Mouse (Mus musculus) cerebellum, adult 9-11 months (tissue): ENCODE results near the gene Asb7.

Experiments
- DNase-seq: peaks from one replicate; pipeline ENCODE4 v3.0.0; 2022

Asb7 gene

DNA sequence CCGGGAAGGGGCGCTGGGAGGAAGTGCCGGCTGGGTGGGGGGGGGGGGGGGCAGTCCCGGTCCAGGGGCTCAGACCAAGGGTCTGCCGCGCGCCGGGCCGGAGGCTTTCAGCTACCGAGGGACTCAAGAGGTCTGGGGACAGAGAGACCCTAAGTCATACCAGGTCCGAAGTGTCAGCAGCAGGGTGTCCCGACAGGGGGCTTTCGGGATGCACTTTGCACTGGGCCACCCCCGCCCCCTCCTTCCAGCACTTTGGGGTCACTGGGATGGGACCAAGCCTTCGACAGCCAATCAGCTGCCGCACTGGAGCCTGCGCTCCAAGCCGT is at the start of gene Asb7:
Gene Asb7, minus strand, starts transcription at position 303 of the 326 bp plus-strand sequence.
- DNase-seq = no peak

DNA sequence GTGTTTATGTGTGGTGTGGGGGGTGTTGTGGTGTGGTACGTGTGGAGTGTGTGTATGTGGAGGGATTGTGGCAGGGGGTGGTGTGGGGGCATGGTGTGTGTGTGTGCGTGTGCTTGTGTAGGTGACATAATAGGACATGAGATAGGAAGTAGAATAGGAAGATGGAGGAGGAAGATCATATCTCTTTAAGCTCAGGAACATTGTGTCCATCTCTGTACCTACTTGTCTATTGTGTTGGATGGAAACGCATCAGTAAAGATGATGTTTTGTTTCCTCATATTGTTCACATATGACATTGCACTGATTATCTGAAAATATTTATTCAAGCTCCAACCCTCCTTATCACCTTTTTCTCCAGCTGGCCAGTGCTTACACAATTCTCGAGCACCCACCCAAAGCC is 48.0 kb upstream of the Asb7 start:
- no peak for DNase-seq

DNA sequence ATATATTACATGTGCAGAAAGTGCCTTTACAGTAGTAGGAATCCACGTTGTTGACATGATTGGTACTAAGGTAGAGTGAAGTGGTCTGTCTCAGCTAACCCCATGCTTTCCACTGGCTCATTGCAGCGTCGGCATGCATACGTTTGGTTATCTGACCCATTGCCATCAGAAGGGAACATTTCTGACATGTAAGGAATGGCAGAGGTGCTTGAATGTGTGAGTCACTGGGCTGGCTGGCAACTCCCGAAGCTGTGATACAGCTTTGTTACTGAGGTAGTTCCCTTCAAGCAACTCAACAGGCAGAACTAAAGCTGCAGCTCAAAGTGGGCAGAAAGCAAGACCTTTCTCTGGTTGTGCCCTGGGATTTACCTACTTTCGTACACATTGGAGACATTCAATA is 45.6 kb upstream of the Asb7 start:
- no peak for DNase-seq

DNA sequence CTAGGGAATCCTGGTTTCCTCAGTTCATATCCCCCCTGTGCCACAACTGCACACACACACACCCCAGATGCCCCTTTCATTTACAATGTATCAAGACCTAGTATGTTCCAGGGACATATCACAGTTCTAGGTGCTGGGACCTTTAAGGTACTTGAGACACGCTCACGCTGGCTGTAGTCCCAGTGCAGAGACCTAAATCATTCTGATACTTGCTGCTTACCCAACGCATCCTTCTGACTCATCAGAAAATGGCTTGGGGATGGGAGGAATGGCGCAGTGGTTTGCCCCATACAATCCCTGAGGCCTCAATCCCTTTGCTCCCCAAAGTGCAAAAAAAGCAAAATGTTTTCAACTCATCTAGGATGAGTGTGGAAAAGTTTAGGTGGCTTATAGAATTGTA is 45.1 kb upstream of the Asb7 start:
- DNase-seq = no peak

DNA sequence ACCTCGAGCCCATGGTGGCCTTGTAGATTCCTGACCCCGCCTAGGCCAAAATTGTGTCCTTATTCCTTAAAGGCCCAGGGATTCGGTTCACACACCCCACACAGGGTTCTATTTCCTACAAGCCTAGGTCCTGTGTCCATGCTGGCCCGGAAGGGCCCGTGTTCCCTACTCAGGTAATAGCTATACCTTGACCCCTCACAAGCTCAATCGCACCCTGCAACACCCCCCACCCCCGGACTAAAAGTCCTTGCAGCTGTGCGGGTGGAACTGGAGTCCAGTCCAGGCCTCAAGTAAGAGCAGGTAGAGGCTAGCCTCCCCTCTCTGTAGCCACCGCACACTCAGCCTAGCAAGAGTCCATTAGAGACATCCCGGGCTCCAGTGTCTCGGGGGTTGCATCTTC is 44.5 kb upstream of the Asb7 start:
- DNase-seq = no peak

DNA sequence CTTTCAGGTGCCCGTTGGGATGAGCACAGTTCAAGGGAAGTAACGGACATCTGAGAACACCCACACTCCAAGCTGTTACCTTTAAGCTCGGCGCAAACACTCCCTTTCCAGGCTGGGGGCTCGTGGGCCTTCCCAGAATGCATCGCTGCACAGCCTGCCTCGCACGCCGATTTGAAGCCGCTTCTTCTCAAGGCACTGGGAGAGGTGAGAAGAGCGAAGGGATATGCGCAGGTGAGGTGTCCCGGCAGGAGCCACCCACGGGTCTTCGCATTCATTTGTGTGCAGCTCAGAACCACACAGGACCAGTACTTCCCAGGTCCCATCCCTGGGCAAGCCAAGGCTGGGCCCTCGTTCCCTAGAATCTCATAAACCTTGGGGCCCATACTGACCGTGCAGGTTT is 44.0 kb upstream of the Asb7 start:
- no peak for DNase-seq

DNA sequence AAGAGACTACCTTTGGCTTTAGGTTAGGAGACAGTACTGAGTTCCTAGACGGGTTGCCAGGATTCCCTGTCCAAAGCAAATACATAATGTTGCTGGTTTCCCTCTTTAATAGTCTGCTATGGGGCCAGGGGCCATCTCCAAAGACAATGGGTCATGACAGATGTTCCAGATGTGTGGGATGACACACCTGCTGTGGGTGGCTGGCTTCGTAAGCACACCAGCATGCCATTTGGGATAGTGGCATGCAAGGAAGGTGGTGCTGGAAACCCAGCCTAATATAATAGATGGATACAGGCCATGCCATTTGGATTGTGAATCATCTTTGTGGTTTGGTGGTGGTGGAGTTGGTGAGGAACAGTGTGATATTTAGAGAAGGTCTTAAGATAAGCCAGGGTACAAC is 39.8 kb upstream of the Asb7 start:
- DNase-seq = no peak

DNA sequence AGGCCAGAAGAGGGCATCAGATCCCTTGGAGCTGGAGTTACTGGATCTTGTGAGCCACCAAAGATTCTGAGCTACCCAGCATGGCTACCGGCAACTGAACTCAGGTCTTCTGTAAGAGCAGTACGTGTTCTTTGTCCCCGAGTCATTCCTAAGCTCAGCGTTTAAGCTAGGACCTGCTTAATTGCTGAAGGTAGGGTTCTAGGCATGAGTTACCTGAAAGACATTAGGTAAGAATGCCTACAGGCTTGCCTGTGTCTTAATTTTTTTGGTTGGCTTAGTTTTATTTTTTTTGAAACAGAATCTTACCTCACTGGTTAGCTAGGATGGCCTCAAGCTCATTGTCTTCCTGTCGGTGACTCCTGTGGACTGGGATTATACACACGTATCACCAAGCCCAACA is 38.7 kb upstream of the Asb7 start:
- no peak for DNase-seq

DNA sequence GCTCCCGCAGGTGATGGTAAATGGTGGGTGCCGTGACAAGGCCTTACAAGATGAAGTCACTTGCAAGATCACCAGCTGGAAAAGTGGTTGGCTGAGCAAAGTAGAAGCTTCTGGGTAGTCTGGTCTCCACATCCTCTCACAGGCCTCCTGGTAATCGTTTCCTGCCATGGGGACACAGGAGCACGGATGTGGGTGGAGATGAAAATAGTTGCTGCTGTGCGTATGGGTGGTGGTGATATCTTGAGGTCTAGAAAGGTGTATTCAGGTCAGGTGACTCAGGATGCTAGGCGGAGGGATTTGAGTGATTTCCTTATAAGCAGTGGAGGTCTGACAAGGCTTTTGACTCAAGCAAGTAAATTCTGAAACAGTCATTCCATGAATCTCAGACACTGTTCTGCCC is 35.6 kb upstream of the Asb7 start:
- no peak for DNase-seq

DNA sequence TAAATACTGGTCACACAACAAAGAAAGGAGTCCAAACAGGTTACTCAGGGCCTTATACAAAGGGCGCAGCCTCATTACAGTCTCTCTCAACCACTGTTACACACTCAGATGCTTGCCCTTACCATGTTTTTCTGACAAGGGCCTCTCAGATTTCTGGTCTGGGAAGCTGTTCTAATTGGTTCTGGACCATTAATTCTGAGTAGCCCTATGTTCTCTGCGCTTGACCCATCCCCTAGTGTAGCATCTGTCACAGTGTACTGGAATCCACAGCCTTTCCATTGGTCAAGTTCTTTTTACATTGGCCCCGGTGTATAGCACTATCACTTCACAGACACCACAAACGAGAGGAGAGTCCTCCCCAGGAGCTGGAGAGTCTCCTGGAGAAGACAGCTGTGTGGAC is 35.1 kb upstream of the Asb7 start:
- DNase-seq = no peak

DNA sequence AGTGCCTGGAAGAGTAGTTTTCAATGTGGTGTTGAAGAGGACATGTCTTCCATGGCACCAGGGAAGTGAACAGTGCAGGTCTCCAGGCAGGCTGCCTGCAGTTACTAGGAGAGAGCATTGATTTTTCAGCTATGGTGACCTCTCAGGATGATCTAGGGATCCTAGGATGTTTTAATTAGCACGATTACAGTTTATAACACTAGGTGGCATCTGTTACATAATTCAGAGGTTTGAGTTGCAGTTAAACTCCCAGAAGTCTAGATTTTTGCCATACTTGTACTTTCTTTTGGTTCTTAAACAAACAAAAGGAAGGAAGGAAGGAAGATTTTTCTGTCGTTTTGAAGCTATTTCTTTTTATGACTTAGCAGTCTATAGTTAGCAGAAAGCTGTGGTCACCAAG is 21.8 kb upstream of the Asb7 start:
- no peak for DNase-seq

DNA sequence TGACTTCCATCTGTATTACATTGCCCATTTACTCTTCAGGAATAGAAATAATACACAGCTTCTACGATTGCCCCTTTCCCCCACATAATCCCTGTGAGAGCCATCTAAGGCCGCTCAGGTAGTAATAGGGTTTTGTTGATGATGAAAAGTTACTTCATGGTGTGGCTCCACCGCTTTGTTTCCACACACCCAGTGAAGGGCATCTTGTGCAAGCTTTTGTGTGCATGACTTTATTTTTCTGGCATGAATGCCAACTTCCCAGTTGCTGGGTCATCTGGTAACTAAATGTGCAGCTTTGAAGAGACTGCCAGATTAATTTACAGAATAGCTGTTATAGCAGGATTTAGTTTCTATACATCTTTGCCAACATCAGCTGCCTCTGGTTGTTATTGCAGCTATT is 15.2 kb upstream of the Asb7 start:
- no peak for DNase-seq

DNA sequence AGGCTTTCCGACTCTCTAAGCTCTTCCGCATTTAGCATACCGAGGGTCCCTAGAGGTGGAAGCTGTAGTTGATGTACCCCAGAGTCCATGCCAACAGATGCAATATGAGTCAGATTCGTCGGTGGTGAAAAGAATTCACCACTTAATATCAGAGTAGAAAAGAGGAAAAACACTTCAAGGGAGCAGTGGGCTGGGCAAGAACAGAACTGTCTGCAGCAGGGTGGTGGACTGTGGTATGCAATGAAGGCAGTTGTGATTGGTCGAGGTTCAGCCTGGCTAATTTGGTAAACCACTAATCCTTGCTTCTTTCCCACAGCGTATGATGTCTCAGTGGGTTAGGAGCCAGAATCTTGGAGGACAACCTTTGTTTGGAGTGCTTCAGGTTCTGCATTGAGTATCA is 13.3 kb upstream of the Asb7 start:
- no peak for DNase-seq

DNA sequence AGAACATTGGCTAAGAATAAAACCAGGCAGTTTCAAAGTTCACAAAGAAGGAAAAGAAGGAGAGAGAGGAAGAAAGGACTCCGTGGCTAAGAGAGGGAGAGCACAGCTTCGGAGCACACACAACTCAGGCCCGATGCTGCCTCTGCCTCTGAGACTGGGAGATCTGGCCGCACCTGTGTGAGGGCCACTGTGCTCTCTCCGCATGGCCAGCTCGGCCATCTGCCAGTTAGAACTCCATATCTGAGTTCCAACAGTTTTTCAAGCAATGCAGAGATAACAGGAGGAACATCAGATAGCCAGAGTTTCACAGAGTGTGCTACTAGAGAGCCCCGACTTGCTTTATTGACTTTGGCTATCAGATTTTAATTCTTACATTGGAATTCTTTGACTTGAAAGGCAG is 5.1 kb upstream of the Asb7 start:
- no peak for DNase-seq

DNA sequence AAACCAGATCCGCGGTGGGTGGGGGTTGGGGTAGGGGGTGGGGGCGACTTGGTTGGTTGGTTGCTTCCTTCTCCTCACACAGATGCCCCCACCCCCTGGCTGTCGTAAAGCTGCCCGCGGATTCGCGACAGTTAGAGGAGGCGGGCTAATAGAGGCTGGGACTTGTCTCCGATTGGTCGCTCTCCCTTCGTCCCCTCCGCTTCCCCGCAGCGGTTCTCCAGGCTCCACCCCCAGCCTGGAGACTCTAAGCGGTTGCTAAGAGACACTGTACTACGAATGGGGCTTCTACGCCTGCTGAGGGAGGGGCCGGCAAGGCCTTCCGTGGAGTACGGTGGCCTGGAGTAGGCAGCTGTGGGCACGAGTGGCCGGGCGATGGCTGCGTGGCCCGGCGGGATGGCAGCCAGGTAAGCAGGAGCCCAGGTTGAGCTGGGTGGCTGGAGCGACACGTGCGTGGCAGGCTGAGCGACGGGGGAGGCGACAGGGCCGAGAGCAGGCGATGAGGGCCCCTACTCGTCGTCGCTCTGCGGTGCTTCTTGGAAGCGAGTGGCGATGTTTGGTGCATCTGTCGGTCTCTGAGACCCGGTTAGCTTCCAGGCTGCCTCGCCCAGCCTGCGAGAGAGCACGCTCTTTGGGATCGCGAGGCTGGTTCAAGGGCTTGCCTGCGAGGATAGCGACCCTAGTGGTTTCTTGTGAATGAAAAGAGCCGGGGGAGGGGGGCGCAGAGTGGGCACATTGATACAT is 394 bp upstream of the Asb7 start, which contains the start of gene Lins1:
Gene Lins1, plus strand, starts transcription at position 270 of the 741 bp plus-strand sequence.
- peak; percentile 100 for DNase-seq

DNA sequence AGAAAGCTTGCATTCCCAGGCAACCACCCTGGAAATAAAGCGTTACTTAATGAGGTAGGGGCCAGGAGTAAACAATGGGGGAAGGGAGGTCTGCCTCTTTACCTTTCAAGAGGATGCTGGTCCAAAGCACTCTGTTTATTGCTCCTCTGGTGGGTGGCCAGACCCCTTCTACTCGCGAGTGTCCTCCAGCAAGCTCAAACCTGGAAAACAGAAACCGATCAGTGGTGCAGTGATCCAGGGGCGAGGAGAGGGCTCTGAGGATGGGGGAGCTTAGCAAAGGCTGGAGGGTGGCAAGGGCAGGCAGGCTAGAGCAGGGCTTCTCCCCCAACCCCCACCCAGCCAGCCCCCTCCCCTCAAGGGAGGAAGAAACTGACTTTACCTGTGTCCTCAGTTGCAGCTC is 675 bp downstream of the Asb7 start:
- peak; percentile 58 for DNase-seq

DNA sequence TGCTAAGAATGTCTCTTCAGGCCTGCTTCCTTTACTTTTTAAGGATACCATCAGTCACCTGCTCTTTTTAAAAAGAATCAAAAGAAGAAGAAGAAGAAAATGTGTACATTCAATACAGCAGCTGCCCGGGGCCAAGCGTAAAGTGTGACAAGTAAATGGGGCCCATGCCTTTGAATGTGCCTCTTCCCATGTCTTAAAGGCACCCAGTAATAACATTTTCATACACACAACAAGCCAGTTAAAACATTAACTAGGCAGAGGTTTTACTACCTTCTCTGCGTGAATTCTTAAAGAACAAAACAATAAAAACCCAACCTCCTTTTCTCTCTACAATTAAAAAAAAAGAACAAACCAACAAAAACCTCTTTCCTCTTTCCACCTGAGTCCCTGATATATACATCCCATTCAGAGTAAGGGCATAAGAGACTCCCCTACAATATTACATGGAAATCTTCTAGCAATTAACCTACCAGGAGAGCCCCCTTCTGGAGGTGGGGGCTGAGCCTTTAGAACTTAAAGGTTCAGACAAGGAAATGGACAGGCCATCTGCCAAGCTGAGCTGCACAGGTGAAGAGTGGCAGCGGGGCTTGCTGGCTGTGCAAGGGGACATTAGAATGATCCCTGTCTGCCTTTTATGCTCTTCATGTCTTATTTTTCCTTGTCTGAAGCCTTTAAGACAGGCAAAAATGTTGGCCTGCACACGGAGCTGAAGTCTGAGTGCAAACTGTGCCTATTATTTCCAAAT is 7.1 kb downstream of the Asb7 start:
- no peak for DNase-seq

DNA sequence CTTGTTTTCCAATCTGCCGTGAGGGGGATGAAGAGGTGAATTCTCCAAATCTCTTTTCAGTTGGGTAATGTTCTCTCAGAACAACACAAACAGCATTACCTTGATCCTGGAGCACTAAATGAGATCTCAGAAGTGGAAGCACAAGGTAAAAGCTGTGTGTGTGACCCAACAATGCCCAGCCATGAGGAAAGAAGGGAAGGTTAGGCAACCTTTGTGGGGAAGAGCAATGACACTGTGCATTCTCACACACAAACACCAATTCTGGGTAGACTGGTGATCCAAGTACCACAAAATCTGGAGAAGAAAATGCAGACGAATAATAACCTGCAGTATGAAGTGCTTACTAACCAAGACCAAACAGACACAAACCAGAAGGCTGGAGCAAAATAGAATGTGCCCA is 13.6 kb downstream of the Asb7 start:
- DNase-seq = no peak

DNA sequence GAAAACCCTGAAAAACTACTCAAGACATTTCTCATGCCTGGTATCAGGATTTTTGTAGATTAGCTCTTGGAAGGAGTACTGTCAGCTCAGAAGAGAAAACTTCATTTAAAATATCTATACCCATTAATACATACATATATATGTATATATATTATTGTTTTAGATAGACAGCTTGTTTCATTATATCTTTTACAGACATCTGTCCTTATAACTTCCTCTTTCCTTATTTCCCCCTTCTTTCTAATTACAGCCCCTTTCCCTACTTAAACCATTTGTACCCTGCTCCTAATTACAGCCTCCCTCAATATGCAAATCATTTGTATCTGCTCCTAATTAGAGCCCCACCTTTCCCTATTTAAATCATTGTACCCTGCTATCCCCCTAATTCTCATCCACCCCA is 22.3 kb downstream of the Asb7 start:
- no peak for DNase-seq

DNA sequence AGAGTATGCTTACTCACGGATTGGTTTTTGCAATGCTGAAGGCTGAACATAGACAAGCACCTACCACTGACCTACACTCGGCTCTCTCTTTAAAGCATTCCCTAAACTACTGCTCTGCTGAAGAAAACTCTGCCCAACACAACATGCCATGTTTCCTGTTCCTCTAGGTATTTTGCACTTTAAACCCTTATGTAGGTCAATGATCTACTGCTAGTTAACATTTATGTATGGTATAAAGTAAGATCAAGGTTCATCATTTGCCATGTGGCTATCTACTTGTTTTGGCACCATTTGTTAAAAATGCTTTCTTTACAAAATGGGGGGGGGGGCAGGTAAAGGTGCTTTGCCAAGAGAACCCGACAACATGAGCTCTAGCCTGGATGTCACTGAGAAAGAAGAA is 25.8 kb downstream of the Asb7 start:
- DNase-seq = no peak

DNA sequence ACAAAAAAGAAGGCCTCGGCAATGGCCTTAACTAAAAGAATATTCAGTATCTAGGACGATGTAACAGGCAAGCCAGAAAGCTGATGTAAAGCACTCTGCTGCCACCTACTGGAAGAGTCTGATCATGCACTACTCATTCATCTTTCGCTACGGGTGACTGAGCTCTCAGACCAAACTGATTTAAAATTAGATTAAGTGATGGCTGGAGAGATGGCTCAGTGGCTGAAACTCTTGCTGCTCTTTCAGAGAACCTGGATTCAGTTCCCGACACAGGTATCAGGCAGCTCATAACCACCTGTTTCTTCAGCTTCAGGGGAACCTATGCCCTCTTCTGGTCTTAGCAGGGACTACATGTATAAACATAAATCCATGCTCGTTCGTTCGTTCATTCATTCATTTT is 27.8 kb downstream of the Asb7 start:
- DNase-seq = peak; percentile 53

DNA sequence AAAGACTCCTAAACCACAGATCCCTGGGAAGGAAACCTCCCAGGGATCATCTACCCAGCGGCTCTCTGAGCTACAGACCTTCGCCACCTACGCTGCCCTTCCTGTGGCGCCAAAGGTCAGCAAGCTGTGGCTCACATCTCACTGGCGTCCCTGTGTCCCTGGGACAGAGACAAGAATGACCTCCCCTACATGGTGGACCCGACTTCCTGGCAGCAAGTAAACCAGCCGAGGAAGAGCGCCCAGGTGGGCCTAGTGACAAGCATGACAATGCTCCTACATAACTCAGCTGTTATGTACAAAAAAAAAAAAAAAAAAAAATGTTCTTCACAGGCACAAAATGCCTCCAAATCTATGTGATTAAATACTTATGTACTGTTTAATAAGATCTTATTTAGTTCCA is 28.4 kb downstream of the Asb7 start:
- no peak for DNase-seq

DNA sequence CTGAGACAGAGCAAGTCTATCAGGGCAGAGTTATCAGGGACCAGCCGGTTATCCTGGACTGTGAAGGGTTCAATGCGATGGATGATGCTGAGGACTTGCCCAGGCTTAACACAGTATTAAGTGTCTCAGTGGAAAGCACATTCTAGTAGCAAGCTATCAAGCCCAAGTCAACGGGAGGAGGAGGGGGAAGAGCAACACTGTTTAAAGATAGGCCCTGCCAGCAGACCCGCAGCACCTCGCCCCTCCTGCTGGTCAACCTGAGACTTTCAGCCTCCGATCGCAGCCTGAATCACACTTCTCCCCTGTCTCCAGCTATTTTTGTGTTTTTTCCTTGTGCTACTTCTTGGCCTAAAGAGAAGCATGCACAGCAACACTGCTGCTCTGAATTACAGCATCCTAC is 29.1 kb downstream of the Asb7 start:
- DNase-seq = no peak

DNA sequence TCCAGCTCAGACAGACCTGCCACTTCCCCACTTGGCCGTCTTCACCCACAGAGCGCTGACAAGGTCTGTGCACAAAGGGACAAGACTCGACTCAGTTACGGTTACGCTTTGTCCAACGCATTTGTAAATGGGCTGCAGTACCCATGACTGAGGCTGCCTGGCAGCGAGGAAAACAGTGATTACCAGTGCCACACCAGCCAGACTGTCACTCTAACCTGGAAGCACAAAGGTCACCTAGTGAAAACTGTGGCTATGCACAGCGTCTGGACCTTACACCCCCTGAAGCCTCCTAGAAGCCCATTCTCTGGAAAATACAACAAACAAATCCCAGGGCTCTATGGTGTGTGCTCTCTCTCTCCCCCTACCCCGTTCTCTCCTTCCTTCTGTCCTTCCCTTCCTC is 33.9 kb downstream of the Asb7 start:
- DNase-seq = no peak

DNA sequence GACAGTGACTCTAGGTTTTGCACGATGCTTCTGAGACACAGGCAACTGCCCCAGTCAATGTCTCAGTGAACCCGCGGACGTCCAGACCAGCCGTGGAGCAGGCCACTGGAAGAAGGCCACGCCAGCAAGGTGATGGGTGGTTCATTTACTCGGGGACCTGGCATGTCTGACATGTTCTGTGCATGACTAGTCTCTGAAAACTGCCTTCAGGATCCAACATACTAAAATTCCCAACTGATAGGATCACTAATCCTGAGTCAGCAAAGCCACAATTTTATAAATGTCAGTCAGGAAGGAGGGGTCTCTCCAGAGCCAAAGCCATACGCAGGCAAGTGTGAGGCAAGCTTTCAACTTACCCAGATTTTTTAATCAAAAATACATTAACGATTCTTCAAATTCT is 35.8 kb downstream of the Asb7 start:
- DNase-seq = no peak
